Mouse (Mus musculus) embryonic facial prominence, embryonic 11.5 days (tissue): ENCODE measurements around the gene Wdr81. TPM values are rescaled to one million over a fixed set of nuclear protein-coding genes. Genes with fewer than 3 reads are reported as not detected.
A peak's percentile ranks its signal among the peaks of the same experiment; 100 is the strongest.

Experiments used
- ATAC-seq: fragments of 200-750 bp; cut with Nextera tagmentation; replicated peaks from 2 replicates; pipeline ENCODE4 v1.8.0; 2017; ENCODE audit warnings: low read depth; ENCODE audit not compliant: insufficient number of reproducible peaks, low FRiP score, low TSS enrichment
- DNase-seq: peaks from one replicate; pipeline ENCODE4 v3.0.0-alpha.2; 2015; ENCODE audit warnings: low spot score
- H3K27ac ChIP-seq: fragments of 300-500 bp; sonication (generic); replicated peaks from 2 replicates; pipeline ENCODE4 v1.5.1; 2014; ENCODE audit warnings: mild to moderate bottlenecking, low read depth, low read length, control low read depth
- H3K27me3 ChIP-seq: fragments of 300-500 bp; sonication (generic); 2 replicates; pipeline ENCODE4 v1.6.1; 2014; ENCODE audit warnings: mild to moderate bottlenecking, low read length, moderate library complexity, mixed read lengths; ENCODE audit not compliant: control insufficient read depth, insufficient read depth
- H3K36me3 ChIP-seq: fragments of 300-500 bp; sonication (generic); replicated peaks from 2 replicates; pipeline ENCODE4 v1.6.1; 2014; ENCODE audit warnings: low read depth, mild to moderate bottlenecking, low read length, moderate library complexity, mixed read lengths; ENCODE audit not compliant: control insufficient read depth, insufficient read depth
- H3K4me1 ChIP-seq: fragments of 300-500 bp; sonication (generic); 2 replicates; pipeline ENCODE4 v1.6.1; 2014; ENCODE audit warnings: low read length, mixed read lengths; ENCODE audit not compliant: control insufficient read depth, insufficient read depth
- H3K4me2 ChIP-seq: fragments of 300-500 bp; sonication (generic); 2 replicates; pipeline ENCODE4 v1.6.1; 2014; ENCODE audit warnings: low read depth, mild to moderate bottlenecking, control low read depth, low read length, moderate library complexity
- H3K4me3 ChIP-seq: fragments of 300-500 bp; sonication (generic); 2 replicates; pipeline ENCODE4 v1.5.1; 2014; ENCODE audit warnings: low read depth, low read length, control low read depth
- H3K9ac ChIP-seq: fragments of 300-500 bp; sonication (generic); replicated peaks from 2 replicates; pipeline ENCODE4 v1.6.1; 2014; ENCODE audit warnings: mild to moderate bottlenecking, control low read depth, low read length
- H3K9me3 ChIP-seq: fragments of 300-500 bp; sonication (generic); replicated peaks from 2 replicates; pipeline ENCODE4 v1.6.1; 2016; ENCODE audit warnings: mild to moderate bottlenecking, low read length, inconsistent platforms, mixed read lengths; ENCODE audit not compliant: control insufficient read depth
- WGBS: fragments of 180-500 bp; shearing (Covaris S2); extraction: QIAGEN DNeasy Blood & Tissue Kit; methylation state at CpG from one replicate; pipeline ENCODE4 v1.1.7; 2014; 5-methylcytosine and 5-hydroxymethylcytosine counted together
- polyA plus RNA-seq: library from polyadenylated mRNA; unstranded; fragments of >200 nt; fragmentation: Nextera tagmentation; extraction: Ambion mirVana; gene quantifications from 2 replicates; pipeline ENCODE4 v1.2.1, GENCODE M21; 2014

Gene Wdr81
- polyA plus RNA-seq, 1 experiment from 2014 or later: 2.3 TPM

GRCm38 (mm10) chr11:75424033-75424432 is 30.5 kb downstream of the Wdr81 start:
- ATAC-seq (no peak), DNase-seq (no peak)
- no peaks in the 10 kb centered on the region for H3K4me1 ChIP-seq
- no peak overlapping the region for H3K9ac ChIP-seq
- H3K27ac ChIP-seq: no peak overlapping the region
- H3K27me3 ChIP-seq: no peaks in the 10 kb centered on the region
- no peak overlapping the region for H3K4me2 ChIP-seq
- H3K9me3 ChIP-seq: no peaks in the 10 kb centered on the region
- H3K4me3 ChIP-seq: no peak overlapping the region
- H3K36me3 ChIP-seq: no peaks in the 10 kb centered on the region
- 87% methylated on average over 9 of the region's 9 CpGs for WGBS

GRCm38 (mm10) chr11:75423091-75423490 is 31.4 kb downstream of the Wdr81 start:
- no peak overlapping the region for H3K4me2 ChIP-seq
- no peaks in the 10 kb centered on the region for H3K36me3 ChIP-seq
- ATAC-seq (no peak), DNase-seq (no peak)
- no peaks in the 10 kb centered on the region for H3K9me3 ChIP-seq
- WGBS: 77% methylated on average over 3 of the region's 3 CpGs
- H3K27ac ChIP-seq: no peak overlapping the region
- H3K27me3 ChIP-seq: no peaks in the 10 kb centered on the region
- H3K9ac ChIP-seq: no peak overlapping the region
- H3K4me3 ChIP-seq: no peak overlapping the region
- no peaks in the 10 kb centered on the region for H3K4me1 ChIP-seq

GRCm38 (mm10) chr11:75422013-75422792 is 32.3 kb downstream of the Wdr81 start, which contains the start of gene Serpinf1:
TSS of gene Serpinf1 (minus strand) at chr11:75422701.
- Histone ChIP-seq H3K4me2 (peak within 1 kb of the TSS; percentile 68), H3K27ac (peak within 1 kb of the TSS; percentile 22), H3K4me1 (no peaks in the 10 kb centered on the region), H3K36me3 (no peaks in the 10 kb centered on the region), H3K27me3 (no peaks in the 10 kb centered on the region), H3K4me3 (peak within 1 kb of the TSS; percentile 54), H3K9ac (peak within 1 kb of the TSS; percentile 72), H3K9me3 (no peaks in the 10 kb centered on the region)
- DNase-seq (peak; percentile 75), ATAC-seq (no peak; the same call in 1 of the 2 replicates)
- WGBS: 20% methylated on average over 10 of the region's 10 CpGs

GRCm38 (mm10) chr11:75421375-75422012 is 33.0 kb downstream of the Wdr81 start:
- DNase-seq (peak; percentile 81), ATAC-seq (peak; percentile 41)
- Histone ChIP-seq H3K4me2 (peak overlapping the region; percentile 68), H3K27ac (peak overlapping the region; percentile 68), H3K4me3 (peak overlapping the region; percentile 54), H3K27me3 (no peaks in the 10 kb centered on the region), H3K9me3 (no peaks in the 10 kb centered on the region), H3K4me1 (no peaks in the 10 kb centered on the region), H3K36me3 (no peaks in the 10 kb centered on the region), H3K9ac (peak overlapping the region; percentile 72)
- WGBS: 9% methylated on average over 6 of the region's 6 CpGs

- WGBS: 31% methylated on average over 5 of the region's 5 CpGs
- no peaks in the 10 kb centered on the region for H3K4me1 ChIP-seq
- peak overlapping the region; percentile 68 for H3K27ac ChIP-seq
- H3K4me3 ChIP-seq: peak overlapping the region; percentile 54; the same call in 1 of the 2 replicates
- no peaks in the 10 kb centered on the region for H3K27me3 ChIP-seq
- no peaks in the 10 kb centered on the region for H3K9me3 ChIP-seq
- ATAC-seq: 0 out of 2 replicates have a peak, but pooled peaks have one; percentile 7
- no peak overlapping the region; the same call in 1 of the 2 replicates for H3K9ac ChIP-seq
- no peaks in the 10 kb centered on the region for H3K36me3 ChIP-seq
- peak overlapping the region; percentile 68 for H3K4me2 ChIP-seq
- no peak for DNase-seq
Observed at GRCm38 (mm10) chr11:75420810-75421374, 33.6 kb downstream of the Wdr81 start.

GRCm38 (mm10) chr11:75420037-75420436 is 34.5 kb downstream of the Wdr81 start:
- no peak overlapping the region for H3K9ac ChIP-seq
- H3K4me1 ChIP-seq: no peaks in the 10 kb centered on the region
- 79% methylated on average over 7 of the region's 7 CpGs for WGBS
- no peaks in the 10 kb centered on the region for H3K27me3 ChIP-seq
- DNase-seq (no peak), ATAC-seq (no peak)
- no peaks in the 10 kb centered on the region for H3K9me3 ChIP-seq
- H3K4me2 ChIP-seq: no peak overlapping the region
- no peaks in the 10 kb centered on the region for H3K36me3 ChIP-seq
- H3K27ac ChIP-seq: no peak overlapping the region
- no peak overlapping the region for H3K4me3 ChIP-seq

GRCm38 (mm10) chr11:75415994-75416393 is 38.5 kb downstream of the Wdr81 start:
- Histone ChIP-seq H3K36me3 (no peaks in the 10 kb centered on the region; the same call in 1 of the 2 replicates), H3K9ac (no peak overlapping the region), H3K27ac (no peak overlapping the region), H3K9me3 (no peaks in the 10 kb centered on the region), H3K27me3 (no peaks in the 10 kb centered on the region), H3K4me1 (no peaks in the 10 kb centered on the region), H3K4me2 (no peak overlapping the region), H3K4me3 (no peak overlapping the region)
- ATAC-seq (no peak), DNase-seq (no peak)
- WGBS: 90% methylated on average over 13 of the region's 13 CpGs

- WGBS: 52% methylated on average over 7 of the region's 7 CpGs
- ATAC-seq (no peak), DNase-seq (no peak)
- Histone ChIP-seq H3K9ac (no peak overlapping the region), H3K36me3 (no peaks in the 10 kb centered on the region; the same call in 1 of the 2 replicates), H3K27me3 (no peaks in the 10 kb centered on the region), H3K9me3 (no peaks in the 10 kb centered on the region), H3K27ac (no peak overlapping the region), H3K4me2 (no peak overlapping the region), H3K4me3 (no peak overlapping the region), H3K4me1 (no peaks in the 10 kb centered on the region)
Observed at GRCm38 (mm10) chr11:75415096-75415495, 39.4 kb downstream of the Wdr81 start.
